ENCODE assay signal across 22 mouse cellular contexts in genomic region chr2:6083696-6084095, GRCm38 (mm10). TPM values are rescaled to one million over a fixed set of nuclear protein-coding genes. Genes with fewer than 3 reads are reported as not detected.
DNase-seq lines count a peak whose midpoint lies in the region; ATAC-seq and TF ChIP-seq lines count a peak whose summit lies in the region.
"Had no signal": no experiment of that assay in that cellular context is flagged by ENCODE, and none has a peak within 500 bp of the region (broad histone marks: within the 10 kb centered on the region; RNA-seq: fewer than 3 reads in every experiment).

No protein-coding gene starts in this region.

- H3K27ac ChIP-seq in liver, embryonic 16.5 days (ENCODE audit: low read length) = no peak overlapping the region
- no peak overlapping the region for H3K27ac ChIP-seq in intestine, postnatal 0 days (ENCODE audit: low read depth, low read length)
- H3K27ac ChIP-seq: forebrain, embryonic 12.5 days; gastrocnemius, adult 2 months; heart, embryonic 15.5 days; hindbrain, embryonic 15.5 days; liver, embryonic 15.5 days; neural tube, embryonic 13.5 days had no signal

- no peak overlapping the region for H3K9ac ChIP-seq in liver, embryonic 16.5 days (ENCODE audit: low read depth, low read length)
- no peak overlapping the region for H3K9ac ChIP-seq in intestine, postnatal 0 days (ENCODE audit: low read depth, low read length)
- H3K9ac ChIP-seq: forebrain, embryonic 12.5 days; heart, embryonic 15.5 days; hindbrain, embryonic 15.5 days; liver, embryonic 15.5 days; neural tube, embryonic 13.5 days had no signal

- no peaks in the 10 kb centered on the region for H3K4me1 ChIP-seq in liver, embryonic 16.5 days (ENCODE audit: control insufficient read depth, low read depth, low read length)
- H3K4me1 ChIP-seq in intestine, postnatal 0 days (replicated peaks; ENCODE audit: control insufficient read depth, insufficient read depth, low read length) = 0 out of 2 replicates have a peak, but pooled peaks cover 5% of the 10 kb centered on the region
- H3K4me1 ChIP-seq: forebrain, embryonic 12.5 days; hindbrain, embryonic 15.5 days; liver, embryonic 15.5 days; neural tube, embryonic 13.5 days had no signal

- no peak overlapping the region for H3K4me2 ChIP-seq in liver, embryonic 16.5 days (ENCODE audit: low read depth, low read length)
- no peak overlapping the region for H3K4me2 ChIP-seq in intestine, postnatal 0 days (replicated peaks; ENCODE audit: low read depth)
- H3K4me2 ChIP-seq: forebrain, embryonic 12.5 days; heart, embryonic 15.5 days; hindbrain, embryonic 15.5 days; liver, embryonic 15.5 days; neural tube, embryonic 13.5 days had no signal

- H3K36me3 ChIP-seq in liver, embryonic 16.5 days (ENCODE audit: control insufficient read depth, insufficient read depth) = no peaks in the 10 kb centered on the region
- H3K36me3 ChIP-seq in intestine, postnatal 0 days (ENCODE audit: control insufficient read depth, insufficient read depth) = no peaks in the 10 kb centered on the region
- H3K36me3 ChIP-seq: forebrain, embryonic 12.5 days; heart, embryonic 15.5 days; hindbrain, embryonic 15.5 days; liver, embryonic 15.5 days; neural tube, embryonic 13.5 days had no signal

- ATAC-seq in liver, embryonic 16.5 days (ENCODE audit: low read depth) = peak; percentile 22; the same call in 1 of the 2 replicates
- ATAC-seq in intestine, postnatal 0 days = peak; percentile 35; the same call in 1 of the 2 replicates

- TF ChIP-seq CTCF in intestine, postnatal 0 days (IDR thresholded peaks at IDR 0.05; ENCODE audit: low read depth) = no peak

- no peak for DNase-seq in liver
- DNase-seq in adrenal gland, postnatal 10 days = peak; percentile 59
- peak; percentile 31 to 58 for DNase-seq in lung, postnatal 4 days
- no peak for DNase-seq in cerebellum, adult 11 months
- DNase-seq in retina, postnatal 1 day = no peak
- DNase-seq: cerebellum, postnatal 10 days; gastrocnemius, adult 2 months; heart, postnatal 4 days; kidney, adult 11 months; midbrain, embryonic 14.5 days; right cerebral cortex, postnatal 14 days; spleen, adult 18-20 months; thymus, adult 18-20 months had no signal

- H3K27me3 ChIP-seq in liver, embryonic 16.5 days (ENCODE audit: control insufficient read depth, insufficient read depth, low read depth, low read length) = peaks cover 3% of the 10 kb centered on the region; the same call in 1 of the 2 replicates
- no peaks in the 10 kb centered on the region for H3K27me3 ChIP-seq in intestine, postnatal 0 days (replicated peaks; ENCODE audit: control insufficient read depth, insufficient read depth, low read length)
- H3K27me3 ChIP-seq: forebrain, embryonic 12.5 days; heart, embryonic 15.5 days; hindbrain, embryonic 15.5 days; liver, embryonic 15.5 days; neural tube, embryonic 13.5 days had no signal

- H3K4me3 ChIP-seq in liver, embryonic 16.5 days (ENCODE audit: low read depth, low read length) = no peak overlapping the region
- H3K4me3 ChIP-seq in intestine, postnatal 0 days (ENCODE audit: low read depth, low read length) = no peak overlapping the region
- H3K4me3 ChIP-seq: forebrain, embryonic 12.5 days; gastrocnemius, adult 2 months; heart, embryonic 15.5 days; hindbrain, embryonic 15.5 days; liver, embryonic 15.5 days; megakaryocyte, embryonic 14.5 days; neural tube, embryonic 13.5 days had no signal

- WGBS in liver, embryonic 16.5 days (ENCODE audit: insufficient replicate concordance) = 81% methylated on average over 1 of the region's 1 CpGs
- WGBS in intestine, postnatal 0 days = 80% methylated on average over 1 of the region's 1 CpGs

- H3K9me3 ChIP-seq in liver, embryonic 16.5 days (replicated peaks; ENCODE audit: control insufficient read depth, low read length) = no peaks in the 10 kb centered on the region
- no peaks in the 10 kb centered on the region for H3K9me3 ChIP-seq in intestine, postnatal 0 days (ENCODE audit: control insufficient read depth)
- H3K9me3 ChIP-seq: forebrain, embryonic 12.5 days; heart, embryonic 15.5 days; hindbrain, embryonic 15.5 days; liver, embryonic 15.5 days; megakaryocyte, embryonic 14.5 days; neural tube, embryonic 13.5 days had no signal

RNA-seq across cellular contexts. Expression of gene Proser2, which starts 46.3 kb away (rescaled TPM):
- 7.1 and 10.2 TPM in 2 replicates for polyA plus RNA-seq in liver, embryonic 16.5 days (2015; fragmentation: Nextera tagmentation; extraction: Ambion mirVana)
- 1 to 10 TPM; 7.9 to 9.8 TPM for total RNA-seq in adrenal gland, postnatal 10 days (2021)
- polyA plus RNA-seq in intestine, postnatal 0 days (2015; fragmentation: Nextera tagmentation; extraction: Ambion mirVana) = 9.0 and 10.4 TPM in 2 replicates
- total RNA-seq: granulocyte monocyte progenitor cell, adult 5-6 weeks had no signal

Comparison
In these comparisons a context has a peak if more than half of its experiments do, and no peak if none do; other contexts are left out.
1. DNase-seq: peak in adrenal gland, postnatal 10 days (single experiment) and lung, postnatal 4 days (2 of 2); none in liver (single experiment), cerebellum, adult 11 months (single experiment) and retina, postnatal 1 day (single experiment).